Mouse (Mus musculus) urinary bladder, postnatal 4 days (tissue): Measurements from ENCODE around the gene Gm30737.
"Not testable (repeated sequence)": the region's sequence is repeated elsewhere in the genome, so short reads cannot be mapped to it uniquely, and the experiment has no call there.

ENCODE experiments used
- DNase-seq, 2 experiments: peaks; one replicate each; pipeline ENCODE4 v3.0.0; 2021 to 2022; ENCODE audit warnings: low spot score in 2 of 2

Gm30737 gene

DNA sequence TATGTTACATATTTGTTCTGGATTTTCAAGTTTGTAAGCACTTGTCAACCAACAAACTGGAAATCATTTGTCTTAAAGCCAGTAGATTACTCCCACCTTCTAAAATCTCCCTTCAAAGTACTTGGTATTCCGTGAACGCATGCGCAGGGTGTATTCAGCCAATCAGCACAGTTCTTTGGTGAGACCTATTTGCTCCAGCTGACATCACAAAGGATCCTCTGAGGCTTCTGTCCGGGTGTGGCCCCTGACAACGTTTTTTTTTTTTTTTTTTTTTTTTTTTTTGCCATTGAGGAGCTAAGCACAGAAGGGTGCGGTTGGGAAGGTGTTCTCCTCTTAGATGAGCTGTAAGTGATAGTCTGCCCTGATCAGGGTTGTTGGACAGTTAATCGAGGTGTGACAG lies at the start of gene Gm30737:
TSS of gene Gm30737 (plus strand) at position 301 of the 400 bp plus-strand sequence.
- not testable (repeated sequence) for DNase-seq
